Mouse (Mus musculus): ENCODE data around the gene Pgk2. TPM values are rescaled to one million over a fixed set of nuclear protein-coding genes. Genes with fewer than 3 reads are reported as not detected.

Pgk2 gene
- not detected for total RNA-seq (2023)

GRCm38 (mm10) chr17:40208540-40208939 lies at the start of gene Pgk2:
Pgk2 (minus strand) TSS chr17:40208640.

GRCm38 (mm10) chr17:40242135-40242534 lies 33.7 kb upstream of the Pgk2 start, which contains the start of gene Crisp3:
Crisp3 (minus strand) TSS chr17:40242288.

Other genes with a start within 250 kb of the Pgk2 start
- not detected for gene AC192777.2, start 113.2 kb downstream of the Pgk2 start, total RNA-seq (2023)
- gene Crisp3, start 33.6 kb upstream of the Pgk2 start, total RNA-seq (2023) = not detected
- gene Crisp1, start 110.6 kb upstream of the Pgk2 start, total RNA-seq (2023) = not detected

Data from neutrophil, adult 59 days (primary cell).